Mouse (Mus musculus): ENCODE data around the gene Il16. TPM values are rescaled to one million over a fixed set of nuclear protein-coding genes. Genes with fewer than 3 reads are reported as not detected.

Il16 gene
- polyA plus RNA-seq, 1 experiment = 0.03 TPM

DNA sequence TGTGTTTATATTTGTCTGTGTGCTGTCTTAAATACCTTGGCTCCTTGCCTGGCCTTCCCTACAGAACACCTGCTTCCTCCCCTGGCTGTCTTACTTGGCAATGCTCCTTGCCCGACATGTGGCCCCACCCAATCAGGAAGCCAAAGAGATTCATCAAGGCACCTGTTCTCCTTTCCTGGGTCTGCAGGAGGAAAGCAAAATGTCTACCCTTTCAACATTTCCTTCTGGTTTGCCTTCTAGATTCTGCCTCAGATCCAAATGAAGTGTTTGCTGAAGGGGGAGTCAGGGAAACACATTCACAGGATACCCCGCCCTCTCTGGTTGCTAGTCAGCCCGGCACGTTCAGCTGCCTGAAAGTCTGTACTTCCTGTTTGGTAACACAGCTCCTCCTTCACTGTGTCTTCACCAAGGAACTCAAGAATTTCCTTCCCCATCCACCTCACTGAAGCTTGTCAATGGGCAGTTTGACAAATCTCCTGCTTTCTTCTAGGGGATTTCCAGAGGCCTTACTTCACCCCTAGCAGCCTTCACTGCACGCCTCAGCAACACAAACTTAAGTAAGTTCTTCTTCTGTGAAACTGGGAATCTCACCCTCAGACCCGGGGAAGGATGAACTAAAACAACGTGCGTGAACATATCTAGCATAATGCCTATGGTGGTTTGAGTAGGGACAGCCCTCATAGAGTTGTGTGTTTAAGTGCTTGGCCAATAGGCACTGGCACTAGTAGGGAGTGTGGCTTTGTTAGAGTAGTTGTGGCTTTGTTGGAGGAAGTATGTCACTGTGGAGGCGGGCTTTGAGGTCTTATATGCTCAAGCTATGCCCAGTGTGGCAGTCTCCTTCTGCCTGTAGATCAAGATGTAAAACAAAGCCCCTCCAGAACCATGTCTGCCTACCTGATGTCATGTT lies 86.1 kb downstream of the Il16 start:
- Histone ChIP-seq H3K4me3 (replicated peaks) (no peak overlapping the region), H3K36me3 (ENCODE audit: control insufficient read depth) (no peaks in the 10 kb centered on the region), H3K9me3 (ENCODE audit: control insufficient read depth, low read length) (no peaks in the 10 kb centered on the region), H3K4me1 (ENCODE audit: control insufficient read depth) (no peaks in the 10 kb centered on the region), H3K27me3 (ENCODE audit: control insufficient read depth) (no peaks in the 10 kb centered on the region)
- no peak for TF ChIP-seq GATA1 (IDR thresholded peaks at IDR 0.05; ENCODE audit: low read length)
- TF ChIP-seq TAL1 (IDR thresholded peaks at IDR 0.05; ENCODE audit: low read length) = no peak

DNA sequence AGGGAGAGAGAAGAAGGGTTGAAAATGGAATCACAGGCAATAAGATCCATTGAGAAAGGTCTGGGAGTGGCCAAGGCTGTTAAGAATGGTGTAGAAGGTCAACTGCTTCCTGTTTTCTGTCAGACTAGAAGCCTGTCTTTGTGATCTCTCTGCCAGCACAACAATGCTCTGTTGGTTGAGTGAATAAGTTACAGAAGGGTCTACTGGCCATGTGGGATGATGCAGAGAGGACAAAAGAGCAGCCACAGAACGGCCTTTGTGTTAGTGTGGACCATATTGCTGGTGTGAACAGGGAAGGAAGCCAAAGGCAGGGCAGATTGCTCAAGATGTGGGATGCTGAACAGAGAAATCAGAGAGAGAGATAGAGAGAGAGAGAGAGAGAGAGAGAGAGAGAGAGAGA lies 86.8 kb downstream of the Il16 start:
- no peak for TF ChIP-seq GATA1 (IDR thresholded peaks at IDR 0.05; ENCODE audit: low read length)
- TF ChIP-seq TAL1 (IDR thresholded peaks at IDR 0.05; ENCODE audit: low read length) = no peak

DNA sequence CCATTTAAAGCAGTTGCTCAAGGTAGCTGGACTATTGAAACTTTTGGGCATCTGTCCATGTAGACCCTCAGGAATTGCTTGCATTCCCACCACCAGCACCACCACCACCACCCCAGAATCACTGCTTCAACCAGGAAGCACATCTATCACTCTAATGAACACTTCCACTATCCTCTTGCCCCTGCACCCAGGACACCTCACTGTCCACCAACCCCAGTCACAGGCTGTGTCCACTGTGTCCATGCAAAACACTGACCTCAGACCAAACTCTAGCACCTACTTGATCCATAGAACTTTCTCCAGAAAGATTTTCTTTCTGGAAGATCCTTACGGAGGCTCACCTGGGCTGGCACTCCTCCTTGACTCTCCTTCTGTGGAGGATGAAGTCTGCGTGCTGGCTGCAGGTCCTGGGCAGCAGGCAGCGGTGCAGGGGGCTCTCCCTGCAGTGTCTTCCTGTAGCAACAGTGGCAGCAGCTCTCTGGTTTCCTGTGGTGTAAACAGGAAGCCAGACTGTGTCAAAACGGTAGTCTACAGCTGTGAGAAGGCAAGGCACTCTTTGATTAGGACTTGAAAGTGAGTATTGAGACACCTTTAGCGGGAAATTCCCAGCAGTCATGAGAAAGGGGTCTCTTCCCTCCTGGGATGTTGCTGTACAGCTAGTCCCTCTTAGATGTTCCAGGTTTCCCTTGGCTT lies 90.4 kb downstream of the Il16 start:
- no peaks in the 10 kb centered on the region for H3K36me3 ChIP-seq (ENCODE audit: control insufficient read depth)
- TF ChIP-seq GATA1 (IDR thresholded peaks at IDR 0.05; ENCODE audit: low read length) = no peak
- no peak for TF ChIP-seq TAL1 (IDR thresholded peaks at IDR 0.05; ENCODE audit: low read length)
- H3K9me3 ChIP-seq (ENCODE audit: control insufficient read depth, low read length) = no peaks in the 10 kb centered on the region
- H3K4me3 ChIP-seq (replicated peaks) = no peak overlapping the region
- H3K27me3 ChIP-seq (ENCODE audit: control insufficient read depth) = no peaks in the 10 kb centered on the region
- no peaks in the 10 kb centered on the region for H3K4me1 ChIP-seq (ENCODE audit: control insufficient read depth)

More for the DNA sequence above, 86.8 kb downstream of the Il16 start:
- Histone ChIP-seq H3K27me3 (ENCODE audit: control insufficient read depth) (no peaks in the 10 kb centered on the region), H3K4me3 (replicated peaks) (no peak overlapping the region), H3K36me3 (ENCODE audit: control insufficient read depth) (no peaks in the 10 kb centered on the region), H3K4me1 (ENCODE audit: control insufficient read depth) (no peaks in the 10 kb centered on the region), H3K9me3 (ENCODE audit: control insufficient read depth, low read length) (no peaks in the 10 kb centered on the region)

DNA sequence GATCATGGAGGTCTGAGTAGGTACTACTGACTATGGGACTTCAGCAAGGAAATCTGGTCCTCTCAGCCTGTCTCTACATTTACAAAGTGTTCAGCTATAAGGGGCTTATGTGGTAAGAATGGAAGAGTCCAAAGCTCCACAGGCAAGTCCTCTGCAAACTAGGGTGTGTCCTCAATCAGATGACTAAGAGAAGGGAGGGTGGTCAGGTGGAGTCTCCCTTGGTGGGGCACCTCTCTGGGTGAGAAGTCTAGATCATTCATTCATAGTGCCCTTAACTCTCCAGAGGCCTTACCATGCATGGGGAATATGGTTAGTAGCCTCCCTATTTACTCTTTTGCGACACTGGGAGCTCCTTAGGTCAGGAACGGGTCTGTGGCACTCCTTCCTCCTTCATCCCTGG lies 91.3 kb downstream of the Il16 start:
- no peaks in the 10 kb centered on the region for H3K27me3 ChIP-seq (ENCODE audit: control insufficient read depth)
- TF ChIP-seq TAL1 (IDR thresholded peaks at IDR 0.05; ENCODE audit: low read length) (no peak), GATA1 (IDR thresholded peaks at IDR 0.05; ENCODE audit: low read length) (no peak)
- no peak overlapping the region for H3K4me3 ChIP-seq (replicated peaks)
- no peaks in the 10 kb centered on the region for H3K36me3 ChIP-seq (ENCODE audit: control insufficient read depth)
- no peaks in the 10 kb centered on the region for H3K9me3 ChIP-seq (ENCODE audit: control insufficient read depth, low read length)
- H3K4me1 ChIP-seq (ENCODE audit: control insufficient read depth) = no peaks in the 10 kb centered on the region

DNA sequence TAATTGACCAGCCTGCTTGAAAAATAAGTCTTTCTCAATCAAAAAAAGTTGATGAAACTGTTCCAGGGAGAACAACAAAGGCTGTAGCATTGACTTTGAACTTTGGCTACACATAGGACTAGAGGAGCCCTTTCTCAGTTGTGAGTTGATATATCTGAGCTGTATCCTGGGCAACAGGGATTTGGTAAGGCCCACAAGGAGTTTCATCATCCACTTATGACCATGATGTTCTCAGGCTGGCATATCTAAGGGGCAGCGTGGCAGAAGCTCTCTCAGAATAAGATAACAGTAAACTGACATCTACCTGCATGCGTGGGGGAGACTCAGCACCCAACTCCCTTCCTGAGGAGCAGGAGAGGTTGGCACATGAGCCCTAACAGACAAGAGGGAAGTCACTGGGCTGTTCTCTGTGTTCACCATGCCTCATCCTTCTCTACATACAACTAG lies 91.9 kb downstream of the Il16 start:
- Histone ChIP-seq H3K9me3 (ENCODE audit: control insufficient read depth, low read length) (no peaks in the 10 kb centered on the region), H3K4me3 (replicated peaks) (no peak overlapping the region), H3K27me3 (ENCODE audit: control insufficient read depth) (no peaks in the 10 kb centered on the region), H3K36me3 (ENCODE audit: control insufficient read depth) (no peaks in the 10 kb centered on the region), H3K4me1 (ENCODE audit: control insufficient read depth) (no peaks in the 10 kb centered on the region)
- TF ChIP-seq TAL1 (IDR thresholded peaks at IDR 0.05; ENCODE audit: low read length) = no peak
- TF ChIP-seq GATA1 (IDR thresholded peaks at IDR 0.05; ENCODE audit: low read length) = no peak

DNA sequence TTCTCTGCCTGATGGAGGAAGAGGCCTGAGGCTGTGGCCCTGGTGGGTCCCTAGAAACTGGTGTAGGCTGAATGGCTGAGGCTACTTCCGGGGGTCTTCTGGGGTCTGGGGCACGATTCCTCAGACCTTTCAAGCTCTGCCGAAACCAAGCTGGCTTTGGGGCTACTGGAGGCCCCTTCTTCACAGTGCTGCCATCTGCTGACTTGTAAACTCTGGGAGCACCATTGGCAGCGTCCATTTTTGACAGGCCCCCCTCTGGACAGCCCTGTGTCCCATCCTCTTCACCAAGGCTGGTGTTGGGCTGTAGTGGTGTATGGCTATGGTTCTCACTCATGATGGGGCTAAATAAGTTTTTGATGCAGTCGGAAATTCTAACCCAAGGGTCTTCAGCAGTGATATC lies 93.0 kb downstream of the Il16 start:
- no peaks in the 10 kb centered on the region for H3K4me1 ChIP-seq (ENCODE audit: control insufficient read depth)
- H3K4me3 ChIP-seq (replicated peaks) = no peak overlapping the region
- TF ChIP-seq GATA1 (IDR thresholded peaks at IDR 0.05; ENCODE audit: low read length) = no peak
- no peak for TF ChIP-seq TAL1 (IDR thresholded peaks at IDR 0.05; ENCODE audit: low read length)
- H3K9me3 ChIP-seq (ENCODE audit: control insufficient read depth, low read length) = no peaks in the 10 kb centered on the region
- no peaks in the 10 kb centered on the region for H3K27me3 ChIP-seq (ENCODE audit: control insufficient read depth)
- no peaks in the 10 kb centered on the region for H3K36me3 ChIP-seq (ENCODE audit: control insufficient read depth)

DNA sequence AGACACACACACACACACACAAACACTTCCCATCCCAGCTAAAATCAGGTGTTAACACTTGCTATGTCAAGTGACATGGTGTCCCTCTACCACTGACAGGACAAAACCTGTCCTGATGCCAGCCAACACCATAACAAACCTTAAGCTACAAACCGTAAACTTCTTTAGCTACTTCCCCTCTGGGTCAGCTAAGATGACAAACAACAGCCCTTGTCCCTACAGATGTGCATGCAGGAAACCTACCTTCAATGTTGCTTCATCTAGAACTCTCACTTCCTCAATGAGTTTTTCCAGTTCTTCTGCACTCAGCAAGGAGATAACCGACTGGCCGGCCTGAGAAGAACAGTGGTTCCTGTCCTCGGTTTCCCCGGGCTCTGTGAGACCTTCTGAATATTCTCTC lies 94.9 kb downstream of the Il16 start:
- no peaks in the 10 kb centered on the region for H3K9me3 ChIP-seq (ENCODE audit: control insufficient read depth, low read length)
- H3K4me1 ChIP-seq (ENCODE audit: control insufficient read depth) = no peaks in the 10 kb centered on the region
- H3K36me3 ChIP-seq (ENCODE audit: control insufficient read depth) = no peaks in the 10 kb centered on the region
- TF ChIP-seq GATA1 (IDR thresholded peaks at IDR 0.05; ENCODE audit: low read length) (no peak), TAL1 (IDR thresholded peaks at IDR 0.05; ENCODE audit: low read length) (no peak)
- no peaks in the 10 kb centered on the region for H3K27me3 ChIP-seq (ENCODE audit: control insufficient read depth)
- H3K4me3 ChIP-seq (replicated peaks) = no peak overlapping the region

DNA sequence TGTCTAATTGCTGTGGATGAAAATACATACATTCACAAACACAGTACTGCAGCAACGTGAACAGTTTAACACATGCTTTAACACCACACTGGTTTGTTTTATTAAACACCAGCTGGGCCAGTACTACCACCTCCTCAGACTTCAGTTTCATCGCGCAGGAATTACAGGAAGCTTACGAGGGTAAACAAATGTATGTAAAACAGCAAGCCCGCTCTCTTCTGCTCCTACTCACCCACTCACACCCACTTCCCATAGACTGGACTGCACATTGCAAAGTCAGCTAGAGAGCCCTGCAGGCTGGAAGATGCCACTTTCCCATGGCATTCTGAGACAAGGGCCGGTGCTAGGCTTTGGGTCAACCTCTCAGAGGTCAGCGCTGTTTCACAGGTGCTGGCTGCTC lies 96.7 kb downstream of the Il16 start:
- H3K4me1 ChIP-seq (ENCODE audit: control insufficient read depth) = no peaks in the 10 kb centered on the region
- no peak for TF ChIP-seq TAL1 (IDR thresholded peaks at IDR 0.05; ENCODE audit: low read length)
- no peak for TF ChIP-seq GATA1 (IDR thresholded peaks at IDR 0.05; ENCODE audit: low read length)

DNA sequence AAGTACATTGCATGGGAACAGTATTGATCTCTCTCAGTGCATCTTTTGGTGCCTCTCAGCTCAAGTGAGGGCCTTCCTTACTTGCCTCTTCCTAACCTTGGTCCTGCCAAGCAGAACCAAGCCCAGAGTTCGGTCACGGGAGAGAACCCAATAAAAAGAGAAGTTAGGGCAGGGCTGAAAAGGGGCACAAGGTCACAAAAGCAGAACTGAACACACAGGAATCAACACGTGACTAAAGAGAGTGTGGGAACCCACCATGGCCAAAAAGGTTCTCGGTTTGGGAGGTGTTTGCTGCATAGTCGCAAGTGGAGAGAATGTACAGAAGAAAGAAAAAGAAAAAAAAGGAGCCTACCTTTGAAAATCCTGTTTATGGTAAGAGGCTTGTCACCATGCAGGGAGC lies 100.0 kb downstream of the Il16 start:
- Histone ChIP-seq H3K4me1 (ENCODE audit: control insufficient read depth) (no peaks in the 10 kb centered on the region), H3K4me3 (replicated peaks) (no peak overlapping the region), H3K36me3 (ENCODE audit: control insufficient read depth) (peaks cover 4% of the 10 kb centered on the region; the same call in 1 of the 2 replicates), H3K9me3 (ENCODE audit: control insufficient read depth, low read length) (no peaks in the 10 kb centered on the region), H3K27me3 (ENCODE audit: control insufficient read depth) (no peaks in the 10 kb centered on the region)
- TF ChIP-seq TAL1 (IDR thresholded peaks at IDR 0.05; ENCODE audit: low read length) (no peak), GATA1 (IDR thresholded peaks at IDR 0.05; ENCODE audit: low read length) (no peak)

More for the DNA sequence above, 96.7 kb downstream of the Il16 start:
- H3K36me3 ChIP-seq (ENCODE audit: control insufficient read depth) = no peaks in the 10 kb centered on the region; the same call in 1 of the 2 replicates
- no peaks in the 10 kb centered on the region for H3K9me3 ChIP-seq (ENCODE audit: control insufficient read depth, low read length)
- no peaks in the 10 kb centered on the region for H3K27me3 ChIP-seq (ENCODE audit: control insufficient read depth)
- no peak overlapping the region for H3K4me3 ChIP-seq (replicated peaks)
